Mouse (Mus musculus): ENCODE results near the gene March1. TPM values are rescaled to one million over a fixed set of nuclear protein-coding genes. Genes with fewer than 3 reads are reported as not detected.

March1 gene
- total RNA-seq (2014; fragmentation: Nextera tagmentation), result 0.06 and 1.1 TPM in 2 replicates
- total RNA-seq (2017), result 2.1 and 2.2 TPM in 2 replicates

- no peak for ATAC-seq (replicated peaks; ENCODE audit: poor library complexity, severe bottlenecking)
Measured at GRCm38 (mm10) chr8:65617871-65618751, at the start of gene March1. TSS of gene March1 (plus strand) at chr8:65617900.

GRCm38 (mm10) chr8:65586909-65587308, 30.8 kb upstream of the March1 start:
- ATAC-seq (replicated peaks; ENCODE audit: poor library complexity, severe bottlenecking), result no peak

- ATAC-seq (replicated peaks; ENCODE audit: poor library complexity, severe bottlenecking), result no peak
Measured at GRCm38 (mm10) chr8:65603241-65603640, 14.5 kb upstream of the March1 start.

- ATAC-seq (replicated peaks; ENCODE audit: poor library complexity, severe bottlenecking), result no peak
Measured at GRCm38 (mm10) chr8:65609509-65609908, 8.2 kb upstream of the March1 start.

DNA sequence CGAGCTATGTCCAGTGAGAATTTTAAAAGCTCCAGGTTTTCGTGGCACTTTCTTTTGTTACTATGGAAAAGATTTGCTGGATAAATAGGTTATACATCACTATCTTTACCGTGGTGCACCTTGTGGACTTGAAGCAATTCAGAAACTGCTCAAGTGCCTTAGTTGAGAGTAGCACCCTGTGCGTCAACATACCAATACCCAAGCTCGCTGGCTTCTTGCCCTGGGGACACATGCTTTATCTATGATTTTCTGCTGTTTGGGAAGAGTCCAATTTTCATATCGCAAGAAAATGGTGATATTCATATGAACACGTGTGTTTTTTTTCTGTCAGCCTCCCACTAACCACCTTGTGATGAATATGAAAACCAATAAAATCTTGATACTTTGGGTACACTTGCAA, 1.3 kb downstream of the March1 start:
- ATAC-seq (replicated peaks; ENCODE audit: poor library complexity, severe bottlenecking), result no peak

DNA sequence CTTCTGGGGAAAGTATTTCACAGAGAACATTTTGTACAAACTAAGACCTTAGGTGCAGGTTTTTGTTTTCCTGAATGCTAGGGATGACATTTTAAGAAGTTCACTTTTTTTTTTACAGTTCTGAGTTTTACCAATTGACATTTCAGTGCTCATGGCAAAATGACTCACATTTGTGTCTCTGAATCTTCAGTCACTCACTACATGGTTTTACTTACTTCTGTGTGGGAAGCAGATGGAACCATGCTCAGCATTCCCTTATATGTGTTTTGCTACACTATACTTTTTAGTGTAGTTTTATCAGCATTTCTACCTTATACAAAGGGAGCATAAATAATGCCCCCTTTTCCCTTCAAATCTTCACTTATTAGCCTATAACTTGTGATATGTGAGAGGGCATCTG, 27.2 kb downstream of the March1 start:
- ATAC-seq (replicated peaks; ENCODE audit: poor library complexity, severe bottlenecking), result no peak

- ATAC-seq (replicated peaks; ENCODE audit: poor library complexity, severe bottlenecking), result no peak
Measured at GRCm38 (mm10) chr8:65645502-65645901, 27.8 kb downstream of the March1 start.

DNA sequence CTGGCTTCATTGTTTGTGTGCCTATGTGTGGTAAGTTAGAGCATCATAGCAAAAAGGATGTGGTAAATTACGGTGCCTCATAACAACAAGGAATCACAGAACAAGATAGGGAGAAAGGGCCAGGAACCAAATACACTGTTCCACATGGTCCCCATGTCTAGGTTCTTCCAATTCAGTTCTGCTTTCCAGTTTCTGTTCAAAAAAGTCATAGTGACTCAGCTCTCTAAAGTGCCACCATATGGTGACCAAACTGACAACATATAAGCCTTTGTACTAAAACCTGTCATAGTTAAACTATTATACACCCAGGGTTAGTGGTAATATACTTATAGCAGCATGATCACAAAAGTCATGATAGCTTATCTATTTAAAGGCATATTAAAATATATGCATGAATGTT, 28.2 kb downstream of the March1 start:
- ATAC-seq (replicated peaks; ENCODE audit: poor library complexity, severe bottlenecking), result no peak

- no peak for ATAC-seq (replicated peaks; ENCODE audit: poor library complexity, severe bottlenecking)
Measured at GRCm38 (mm10) chr8:65655924-65656323, 38.2 kb downstream of the March1 start.

DNA sequence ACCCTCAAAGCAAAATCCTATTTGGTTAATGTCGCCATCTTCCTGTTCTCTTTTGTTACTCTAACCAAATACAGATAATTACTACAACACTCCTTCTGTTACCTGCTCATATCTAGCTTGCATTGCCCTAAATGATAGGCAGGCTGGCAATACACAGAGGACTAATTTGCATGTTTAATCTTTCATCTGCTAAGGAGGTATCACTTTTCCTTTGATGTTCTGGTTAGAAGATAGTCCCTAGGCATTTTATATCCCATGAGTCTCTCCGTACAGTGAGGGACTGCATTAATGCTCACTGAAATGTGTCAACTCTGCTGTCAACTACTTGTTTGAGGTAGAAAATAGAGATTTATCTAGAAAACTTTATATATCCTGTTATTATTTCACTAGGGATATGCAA, 44.2 kb downstream of the March1 start:
- no peak for ATAC-seq (replicated peaks; ENCODE audit: poor library complexity, severe bottlenecking)

DNA sequence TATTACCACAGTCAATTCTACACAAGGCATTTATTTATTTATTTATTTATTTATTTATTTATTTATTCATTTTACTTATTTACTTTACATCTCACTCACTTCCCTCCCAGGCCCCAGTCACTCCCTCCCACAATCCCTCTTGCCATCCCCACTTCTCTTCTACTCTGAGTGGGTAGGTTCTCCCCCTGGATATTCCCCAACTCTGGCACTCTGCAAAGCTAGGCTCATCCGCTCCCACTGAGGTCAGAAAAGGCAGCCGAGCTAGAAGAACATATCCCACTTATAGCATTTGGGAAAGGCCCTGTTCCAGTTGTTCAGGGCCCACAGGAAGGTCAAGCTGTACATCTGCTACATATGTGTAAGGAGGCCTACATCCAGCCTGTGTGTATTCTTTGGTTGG, 48.1 kb downstream of the March1 start:
- ATAC-seq (replicated peaks; ENCODE audit: poor library complexity, severe bottlenecking), result no peak

DNA sequence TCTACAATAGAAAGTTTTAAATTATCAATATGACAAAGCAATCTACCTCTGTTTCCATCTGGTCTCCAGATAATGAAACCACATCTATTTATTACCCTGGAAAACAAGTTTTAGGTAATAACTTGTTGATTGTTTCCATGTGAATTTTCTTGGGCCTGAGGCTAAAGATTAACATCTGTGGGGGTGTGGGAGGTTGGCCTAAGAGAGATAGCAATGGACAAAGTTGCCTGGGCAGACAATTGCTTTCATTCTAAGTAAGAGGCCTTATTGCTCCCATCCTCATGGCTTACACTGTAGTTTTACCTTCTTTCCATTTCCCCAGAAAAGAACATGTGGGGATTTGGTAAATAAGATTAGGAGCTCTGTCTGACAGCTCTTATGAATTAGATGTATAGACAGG, 125.4 kb downstream of the March1 start:
- no peak for ATAC-seq (replicated peaks; ENCODE audit: poor library complexity, severe bottlenecking)

- ATAC-seq (replicated peaks; ENCODE audit: poor library complexity, severe bottlenecking), result no peak
Measured at GRCm38 (mm10) chr8:65775815-65776214, 158.1 kb downstream of the March1 start.

DNA sequence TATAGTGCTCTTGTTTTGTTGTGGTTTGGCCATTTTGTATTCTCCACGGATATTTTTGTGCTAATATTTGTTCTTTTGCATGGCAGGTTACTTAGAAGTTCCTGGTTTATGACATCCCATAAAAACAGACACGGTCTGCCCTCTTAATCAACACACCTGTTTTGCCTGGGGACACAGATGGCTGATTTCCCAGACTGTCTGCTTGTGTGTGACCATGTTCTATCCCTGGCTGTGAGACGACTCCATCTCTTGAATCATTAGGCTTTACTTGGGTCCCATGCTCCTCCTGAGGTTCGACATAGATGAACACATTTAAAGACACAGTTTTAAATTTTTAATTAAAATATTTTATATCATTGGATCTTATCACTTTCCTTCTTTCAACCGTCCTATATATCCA, 163.5 kb downstream of the March1 start:
- no peak for ATAC-seq (replicated peaks; ENCODE audit: poor library complexity, severe bottlenecking)

GRCm38 (mm10) chr8:65812971-65813370, 195.3 kb downstream of the March1 start:
- no peak for ATAC-seq (replicated peaks; ENCODE audit: poor library complexity, severe bottlenecking)

DNA sequence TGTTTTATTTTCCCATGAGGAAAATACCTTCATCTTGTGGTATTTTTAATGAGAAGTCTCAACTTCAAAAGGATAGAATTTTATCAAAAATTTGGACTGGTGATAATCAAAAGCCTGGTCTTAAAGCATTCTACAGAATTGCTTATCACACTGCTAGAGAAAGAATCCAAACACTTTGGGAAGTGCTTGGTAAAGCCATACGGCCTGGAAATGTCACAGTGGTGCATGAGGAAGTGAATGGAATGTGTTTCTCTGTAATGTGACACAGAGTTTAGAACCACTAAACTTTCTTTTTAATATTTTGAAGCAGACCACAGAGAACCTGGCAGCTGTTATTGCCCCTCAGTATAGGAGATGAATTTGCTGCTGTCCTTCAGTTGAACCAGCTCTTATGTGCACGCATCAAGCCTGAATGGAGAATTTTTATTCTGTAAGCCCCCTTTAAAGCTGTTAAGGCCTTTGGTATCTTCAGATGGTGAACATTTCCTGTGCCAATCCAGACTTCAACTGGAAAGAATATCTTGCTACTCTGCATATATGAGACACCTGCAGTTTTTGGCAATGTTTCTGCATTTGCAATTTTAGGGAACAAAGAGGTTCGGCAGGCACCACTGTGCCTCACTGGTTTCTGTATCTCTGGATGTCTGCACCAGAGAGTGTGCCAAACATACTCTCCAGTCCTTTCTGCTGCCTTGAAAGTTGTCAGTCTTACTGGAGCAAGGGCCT, 304.8 kb downstream of the March1 start:
- no peak for ATAC-seq (replicated peaks; ENCODE audit: poor library complexity, severe bottlenecking)

GRCm38 (mm10) chr8:65956948-65957347, 339.2 kb downstream of the March1 start:
- ATAC-seq (replicated peaks; ENCODE audit: poor library complexity, severe bottlenecking), result no peak

DNA sequence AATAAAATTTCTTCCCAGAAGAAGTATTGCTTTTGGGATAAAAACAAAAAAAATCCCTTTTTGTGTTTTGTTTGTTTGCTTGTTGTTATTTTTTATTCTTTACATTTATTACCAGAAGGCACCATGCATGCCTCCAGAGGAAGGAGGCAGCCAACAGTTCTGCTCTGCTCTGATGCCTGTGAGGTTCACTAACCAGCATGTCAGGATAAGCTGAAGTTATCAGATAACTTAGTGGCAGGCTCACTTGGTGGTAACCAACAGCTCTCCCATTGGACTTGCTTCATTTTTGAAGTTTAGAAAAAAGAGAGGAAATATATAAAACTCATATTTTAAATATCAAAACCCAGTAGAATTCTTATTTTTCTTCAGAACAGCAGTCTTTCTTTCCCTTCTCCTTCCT, 339.8 kb downstream of the March1 start:
- ATAC-seq (replicated peaks; ENCODE audit: poor library complexity, severe bottlenecking), result no peak

- no peak for ATAC-seq (replicated peaks; ENCODE audit: poor library complexity, severe bottlenecking)
Measured at GRCm38 (mm10) chr8:65966502-65967222, 349.0 kb downstream of the March1 start.

GRCm38 (mm10) chr8:65967223-65967778, 349.6 kb downstream of the March1 start:
- ATAC-seq (replicated peaks; ENCODE audit: poor library complexity, severe bottlenecking), result no peak

DNA sequence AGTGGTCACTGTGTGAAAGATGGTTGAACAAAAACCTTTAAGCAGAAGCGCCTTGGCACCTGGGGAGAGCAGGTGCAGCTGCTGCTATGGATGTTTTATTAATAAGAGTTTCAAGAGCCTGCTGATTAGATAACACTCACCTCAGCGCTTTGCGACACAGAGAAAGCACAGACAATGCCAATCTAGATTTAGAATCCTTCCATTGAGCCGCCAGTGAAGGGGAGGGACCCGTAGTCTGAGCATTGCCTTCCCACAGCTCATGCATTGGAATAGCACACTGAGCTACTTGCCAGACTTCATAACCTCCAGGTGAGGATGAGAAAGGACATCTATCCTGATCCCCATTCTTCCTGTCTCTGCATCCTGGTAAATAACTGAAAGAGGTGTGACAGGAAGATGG, 359.2 kb downstream of the March1 start:
- ATAC-seq (replicated peaks; ENCODE audit: poor library complexity, severe bottlenecking), result no peak
